15 mouse cellular contexts compared by ENCODE assay signal in the genomic region with DNA sequence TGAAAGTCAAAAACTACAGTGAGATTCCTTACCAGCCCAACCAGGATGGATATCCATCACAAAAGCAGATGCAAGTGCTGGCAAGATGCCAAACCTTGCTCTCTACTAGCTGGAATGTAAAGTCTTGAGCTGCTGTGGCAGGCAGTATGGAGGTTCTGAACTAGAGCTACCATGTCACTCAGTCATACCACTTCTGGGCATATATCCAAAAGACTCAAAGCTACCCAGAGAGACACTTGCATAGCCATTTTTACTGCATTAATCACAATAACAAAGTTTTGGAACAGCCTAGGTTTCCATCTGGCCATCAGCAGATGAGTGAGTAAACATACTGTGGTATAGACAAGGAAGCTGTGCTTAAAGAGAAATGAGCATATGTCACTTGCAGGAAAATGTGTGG. TPM values are rescaled to one million over a fixed set of nuclear protein-coding genes. Genes with fewer than 3 reads are reported as not detected.
DNase-seq lines count a peak whose midpoint lies in the region; ATAC-seq and TF ChIP-seq lines count a peak whose summit lies in the region.
"Had no signal": no experiment of that assay in that cellular context is flagged by ENCODE, and none has a peak within 500 bp of the region (broad histone marks: within the 10 kb centered on the region; RNA-seq: fewer than 3 reads in every experiment).

No protein-coding gene starts in this region.

- no peak for TF ChIP-seq CTCF in brain, embryonic 14.5 days (IDR thresholded peaks at IDR 0.05; ENCODE audit: borderline replicate concordance, extremely low read depth, insufficient read depth, insufficient read length)

- DNase-seq in right cerebral cortex, adult 18-20 months, result peak; percentile 1
- DNase-seq in right cerebral cortex, postnatal 25 days, result no peak
- DNase-seq in brain, embryonic 14.5 days (ENCODE audit: low read depth), result peak; percentile 72
- DNase-seq in thymus, adult 18-20 months, result no peak
- DNase-seq: adrenal gland, postnatal 36 days; heart, adult 18-20 months; heart, postnatal 36 days; kidney, postnatal 10 days; right cerebral cortex, postnatal 14 days had no signal

- H3K4me1 ChIP-seq in hindbrain, embryonic 15.5 days (replicated peaks), result no peaks in the 10 kb centered on the region
- H3K4me1 ChIP-seq in hindbrain, embryonic 12.5 days, result no peaks in the 10 kb centered on the region

- no peaks in the 10 kb centered on the region for H3K27me3 ChIP-seq in hindbrain, embryonic 15.5 days
- H3K27me3 ChIP-seq in hindbrain, embryonic 12.5 days, result no peaks in the 10 kb centered on the region

- H3K9me3 ChIP-seq in hindbrain, embryonic 15.5 days, result no peaks in the 10 kb centered on the region
- H3K9me3 ChIP-seq in hindbrain, embryonic 12.5 days (replicated peaks), result no peaks in the 10 kb centered on the region

- H3K9ac ChIP-seq in hindbrain, embryonic 15.5 days, result no peak overlapping the region
- no peak overlapping the region for H3K9ac ChIP-seq in hindbrain, embryonic 12.5 days

- no peaks in the 10 kb centered on the region for H3K36me3 ChIP-seq in hindbrain, embryonic 15.5 days
- H3K36me3 ChIP-seq in hindbrain, embryonic 12.5 days, result no peaks in the 10 kb centered on the region

- 0 out of 2 replicates have a peak, but pooled peaks have one; percentile 54 for ATAC-seq in hindbrain, embryonic 15.5 days (ENCODE audit: low FRiP score, low read depth)
- ATAC-seq in hindbrain, embryonic 12.5 days (ENCODE audit: low FRiP score), result no peak
- no peak for ATAC-seq in granulocyte monocyte progenitor cell, adult 5-6 weeks (replicated peaks; ENCODE audit: poor library complexity, severe bottlenecking)

- no peak overlapping the region for H3K4me2 ChIP-seq in hindbrain, embryonic 15.5 days
- no peak overlapping the region for H3K4me2 ChIP-seq in hindbrain, embryonic 12.5 days (replicated peaks)

- no peak overlapping the region for H3K27ac ChIP-seq in hindbrain, embryonic 15.5 days (replicated peaks)
- H3K27ac ChIP-seq in hindbrain, embryonic 12.5 days, result no peak overlapping the region
- H3K27ac ChIP-seq: macrophage had no signal

- TF ChIP-seq POLR2A in brain, embryonic 14.5 days (IDR thresholded peaks at IDR 0.05; ENCODE audit: borderline replicate concordance, extremely low read depth, insufficient read depth, insufficient read length, poor library complexity, severe bottlenecking), result no peak

- no peak overlapping the region for H3K4me3 ChIP-seq in hindbrain, embryonic 15.5 days
- no peak overlapping the region for H3K4me3 ChIP-seq in hindbrain, embryonic 12.5 days

RNA-seq across cellular contexts. Expression of a gene that starts 25.6 kb away (rescaled TPM):
- polyA plus RNA-seq in hindbrain, embryonic 15.5 days (2015; fragmentation: Nextera tagmentation; extraction: Ambion mirVana), result 3.9 and 4.3 TPM in 2 replicates
- 2.6 and 3.6 TPM in 2 replicates for polyA plus RNA-seq in hindbrain, embryonic 12.5 days (2016; fragmentation: Nextera tagmentation; extraction: Ambion mirVana)
- polyA plus RNA-seq in brain, embryonic 14.5 days (2012; rRNA removed), result 2.5 and 2.9 TPM in 2 replicates
- total RNA-seq in granulocyte monocyte progenitor cell, adult 5-6 weeks (2014; fragmentation: Nextera tagmentation), result 42.4 and 50.0 TPM in 2 replicates
- total RNA-seq in granulocyte monocyte progenitor cell, adult 5-6 weeks (2017), result 70.2 and 82.8 TPM in 2 replicates

RNA-seq across cellular contexts. Expression of a gene that starts 53.8 kb away (rescaled TPM):
- 0.58 and 1.3 TPM in 2 replicates for polyA plus RNA-seq in hindbrain, embryonic 15.5 days (2015; fragmentation: Nextera tagmentation; extraction: Ambion mirVana)
- 1.5 and 2.6 TPM in 2 replicates for polyA plus RNA-seq in hindbrain, embryonic 12.5 days (2016; fragmentation: Nextera tagmentation; extraction: Ambion mirVana)
- 0.25 and 0.39 TPM in 2 replicates for polyA plus RNA-seq in brain, embryonic 14.5 days (2012; rRNA removed)
- not detected in 2 replicates for total RNA-seq in granulocyte monocyte progenitor cell, adult 5-6 weeks (2014; fragmentation: Nextera tagmentation)
- total RNA-seq in granulocyte monocyte progenitor cell, adult 5-6 weeks (2017), result not detected in 2 replicates
- total RNA-seq: adrenal gland, postnatal 36 days; heart, adult 18-20 months; heart, postnatal 36 days had no signal
- polyA plus RNA-seq: limb, embryonic 11.5 days; macrophage; stomach, embryonic 16.5 days had no signal

Comparison
In these comparisons a context has a peak if more than half of its experiments do, and no peak if none do; other contexts are left out.
1. DNase-seq: peak in right cerebral cortex, adult 18-20 months (single experiment) and brain, embryonic 14.5 days (single experiment); none in right cerebral cortex, postnatal 25 days (single experiment) and thymus, adult 18-20 months (0 of 2).